Mouse (Mus musculus): ENCODE data around the gene Btd. TPM values are rescaled to one million over a fixed set of nuclear protein-coding genes. Genes with fewer than 3 reads are reported as not detected.

Btd gene
- polyA plus RNA-seq, 1 experiment from 2014 or later, result 16.7 TPM

- DNase-seq (ENCODE audit: low spot score, missing footprints), result no peak
Observed at GRCm38 (mm10) chr14:31700376-31700775, 59.5 kb downstream of the Btd start.

GRCm38 (mm10) chr14:31709343-31709742 lies 68.5 kb downstream of the Btd start:
- WGBS, result 88% methylated on average over 1 of the region's 1 CpGs
- ATAC-seq (ENCODE audit: low FRiP score), result no peak
- no peaks in the 10 kb centered on the region; the same call in 1 of the 2 replicates for H3K36me3 ChIP-seq (ENCODE audit: control insufficient read depth, insufficient read depth, low read length)

More at GRCm38 (mm10) chr14:31700376-31700775, 59.5 kb downstream of the Btd start:
- H3K4me3 ChIP-seq (ENCODE audit: low read depth, low read length), result no peak overlapping the region
- no peaks in the 10 kb centered on the region for H3K4me1 ChIP-seq (ENCODE audit: control insufficient read depth, insufficient read depth, low read length)
- H3K27me3 ChIP-seq (ENCODE audit: control insufficient read depth, insufficient read depth, low read length), result no peaks in the 10 kb centered on the region
- 84% methylated on average over 2 of the region's 2 CpGs for WGBS
- H3K9ac ChIP-seq (ENCODE audit: low read length), result no peak overlapping the region
- no peak for ATAC-seq (ENCODE audit: low FRiP score)
- no peak overlapping the region for H3K27ac ChIP-seq (ENCODE audit: low read depth, low read length)
- no peaks in the 10 kb centered on the region; the same call in 1 of the 2 replicates for H3K36me3 ChIP-seq (ENCODE audit: control insufficient read depth, insufficient read depth, low read length)
- no peaks in the 10 kb centered on the region for H3K9me3 ChIP-seq (ENCODE audit: control insufficient read depth, low read length)
- H3K4me2 ChIP-seq, result no peak overlapping the region

GRCm38 (mm10) chr14:31715669-31716068 lies 74.8 kb downstream of the Btd start:
- H3K27ac ChIP-seq (ENCODE audit: low read depth, low read length), result no peak overlapping the region
- H3K4me1 ChIP-seq (ENCODE audit: control insufficient read depth, insufficient read depth, low read length), result no peaks in the 10 kb centered on the region
- no peak overlapping the region for H3K9ac ChIP-seq (ENCODE audit: low read length)
- H3K4me3 ChIP-seq (ENCODE audit: low read depth, low read length), result no peak overlapping the region
- H3K27me3 ChIP-seq (ENCODE audit: control insufficient read depth, insufficient read depth, low read length), result no peaks in the 10 kb centered on the region
- H3K9me3 ChIP-seq (ENCODE audit: control insufficient read depth, low read length), result no peaks in the 10 kb centered on the region
- no peak overlapping the region for H3K4me2 ChIP-seq
- ATAC-seq (ENCODE audit: low FRiP score) (no peak), DNase-seq (ENCODE audit: low spot score, missing footprints) (no peak)
- peaks cover 8% of the 10 kb centered on the region for H3K36me3 ChIP-seq (ENCODE audit: control insufficient read depth, insufficient read depth, low read length)

More at GRCm38 (mm10) chr14:31709343-31709742, 68.5 kb downstream of the Btd start:
- H3K4me2 ChIP-seq, result no peak overlapping the region
- no peaks in the 10 kb centered on the region for H3K27me3 ChIP-seq (ENCODE audit: control insufficient read depth, insufficient read depth, low read length)
- H3K9ac ChIP-seq (ENCODE audit: low read length), result no peak overlapping the region
- H3K27ac ChIP-seq (ENCODE audit: low read depth, low read length), result no peak overlapping the region
- no peaks in the 10 kb centered on the region for H3K9me3 ChIP-seq (ENCODE audit: control insufficient read depth, low read length)
- H3K4me3 ChIP-seq (ENCODE audit: low read depth, low read length), result no peak overlapping the region
- DNase-seq (ENCODE audit: low spot score, missing footprints), result no peak
- H3K4me1 ChIP-seq (ENCODE audit: control insufficient read depth, insufficient read depth, low read length), result no peaks in the 10 kb centered on the region

- Histone ChIP-seq H3K36me3 (ENCODE audit: control insufficient read depth, insufficient read depth, low read length) (peaks cover 8% of the 10 kb centered on the region), H3K9ac (ENCODE audit: low read length) (no peak overlapping the region), H3K27ac (ENCODE audit: low read depth, low read length) (no peak overlapping the region), H3K4me2 (no peak overlapping the region), H3K4me3 (ENCODE audit: low read depth, low read length) (no peak overlapping the region), H3K4me1 (ENCODE audit: control insufficient read depth, insufficient read depth, low read length) (no peaks in the 10 kb centered on the region), H3K27me3 (ENCODE audit: control insufficient read depth, insufficient read depth, low read length) (no peaks in the 10 kb centered on the region), H3K9me3 (ENCODE audit: control insufficient read depth, low read length) (no peaks in the 10 kb centered on the region)
- 95% methylated on average over 5 of the region's 5 CpGs for WGBS
- no peak for ATAC-seq (ENCODE audit: low FRiP score)
- no peak for DNase-seq (ENCODE audit: low spot score, missing footprints)
Observed at GRCm38 (mm10) chr14:31717360-31717759, 76.5 kb downstream of the Btd start.

Other genes starting within 250 kb of the Btd start
- 15.3 and 15.8 TPM in 2 replicates for gene Sh3bp5, start 204.9 kb upstream of the Btd start, polyA plus RNA-seq (2014; fragmentation: Nextera tagmentation; extraction: Ambion mirVana)
- gene Eaf1, start 146.6 kb upstream of the Btd start, polyA plus RNA-seq (2014; fragmentation: Nextera tagmentation; extraction: Ambion mirVana), result 15.9 and 16.2 TPM in 2 replicates
- gene Mettl6, start 146.0 kb upstream of the Btd start, polyA plus RNA-seq (2014; fragmentation: Nextera tagmentation; extraction: Ambion mirVana), result 83.4 and 93.2 TPM in 2 replicates
- gene Colq, start 49.7 kb upstream of the Btd start, polyA plus RNA-seq (2014; fragmentation: Nextera tagmentation; extraction: Ambion mirVana), result 0.04 TPM in 1 of 2 replicates, not detected in the other
- gene Gm49387, start 150 bp upstream of the Btd start, polyA plus RNA-seq (2014; fragmentation: Nextera tagmentation; extraction: Ambion mirVana), result 1.3 TPM in 1 of 2 replicates, not detected in the other
- gene Hacl1, start 258 bp downstream of the Btd start, polyA plus RNA-seq (2014; fragmentation: Nextera tagmentation; extraction: Ambion mirVana), result 9.6 and 10.9 TPM in 2 replicates
- gene Ankrd28, start 189.6 kb downstream of the Btd start, polyA plus RNA-seq (2014; fragmentation: Nextera tagmentation; extraction: Ambion mirVana), result 8.9 and 9.4 TPM in 2 replicates

Data from midbrain, embryonic 11.5 days (tissue).